Mouse (Mus musculus) embryonic fibroblast, embryonic 13.5 days (primary cell): Measurements from ENCODE around the gene Upk2.

ENCODE experiments used
- CTCF ChIP-seq: IDR thresholded peaks from 2 replicates; pipeline ENCODE4 v1.5.1; 2011; ENCODE audit warnings: mild to moderate bottlenecking, control low read depth, low read length, moderate library complexity, borderline replicate concordance; ENCODE audit not compliant: insufficient read depth
- POLR2A ChIP-seq: IDR thresholded peaks from 2 replicates; pipeline ENCODE4 v1.6.1; 2011; ENCODE audit warnings: low read depth, mild to moderate bottlenecking, control low read depth, low read length, moderate library complexity

DNA sequence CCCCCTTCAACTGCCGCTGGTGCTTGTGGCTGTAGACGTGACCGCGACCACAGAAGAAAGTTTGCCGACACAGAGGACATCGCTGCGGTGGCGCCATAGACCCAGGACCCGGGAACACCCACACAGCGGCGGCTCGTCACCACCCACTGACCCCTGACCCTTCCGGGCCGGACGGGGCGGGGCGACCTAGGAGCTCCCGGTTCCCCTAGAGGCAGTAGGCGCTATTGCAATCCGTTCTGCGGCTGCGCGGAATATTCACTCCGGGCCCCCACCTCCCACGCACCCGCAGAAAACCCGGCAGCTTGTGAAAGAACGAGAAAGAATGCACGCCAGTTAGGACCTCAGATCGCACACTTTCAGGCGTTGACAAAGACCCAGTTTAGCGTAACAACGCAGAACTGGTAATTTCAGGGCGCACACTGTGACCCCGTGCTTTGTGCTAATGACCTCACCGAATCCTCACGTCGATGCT, 36.8 kb downstream of the Upk2 start:
- TF ChIP-seq CTCF (peak; percentile 9; the same call in 1 of the 2 replicates), POLR2A (peak; percentile 94)
